Mouse (Mus musculus): ENCODE data around the gene Olfr1411.
A peak's percentile ranks its signal among the peaks of the same experiment; 100 is the strongest.

Olfr1411 gene

GRCm38 (mm10) chr1:92638736-92639135 is 44.5 kb downstream of the Olfr1411 start:
- DNase-seq (ENCODE audit: low spot score in 2 of 2), result no peak

DNA sequence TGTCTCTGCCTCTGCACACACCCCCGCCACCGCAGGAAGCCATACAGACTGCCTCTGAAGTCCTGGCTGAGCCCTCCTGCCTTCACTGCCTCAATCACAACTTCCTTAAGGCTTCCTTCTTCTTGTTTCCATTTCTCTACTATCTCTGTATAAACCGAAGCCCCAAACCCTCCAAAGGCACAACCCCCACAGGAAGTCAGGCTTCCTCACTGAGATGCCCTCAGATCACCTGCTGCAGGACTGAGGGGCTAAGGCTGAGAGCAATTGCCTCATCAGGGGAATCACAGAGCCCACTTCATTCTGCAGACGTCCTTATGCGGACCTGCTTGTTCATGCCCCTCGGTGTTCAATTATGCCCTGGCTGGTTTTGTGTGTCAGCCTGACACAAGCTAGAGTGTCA is 46.2 kb downstream of the Olfr1411 start:
- no peak for DNase-seq (ENCODE audit: low spot score in 2 of 2)

- DNase-seq (ENCODE audit: low spot score in 2 of 2), result peak; percentile 73 to 85
Measured at GRCm38 (mm10) chr1:92641514-92642272, 47.5 kb downstream of the Olfr1411 start, which contains the start of gene Cops9. Gene Cops9 (minus strand): TSS chr1:92641985.

- no peak for DNase-seq (ENCODE audit: low spot score in 2 of 2)
Measured at GRCm38 (mm10) chr1:92643691-92644090, 49.5 kb downstream of the Olfr1411 start.

GRCm38 (mm10) chr1:92644916-92645315 is 50.7 kb downstream of the Olfr1411 start:
- no peak for DNase-seq (ENCODE audit: low spot score in 2 of 2)

DNA sequence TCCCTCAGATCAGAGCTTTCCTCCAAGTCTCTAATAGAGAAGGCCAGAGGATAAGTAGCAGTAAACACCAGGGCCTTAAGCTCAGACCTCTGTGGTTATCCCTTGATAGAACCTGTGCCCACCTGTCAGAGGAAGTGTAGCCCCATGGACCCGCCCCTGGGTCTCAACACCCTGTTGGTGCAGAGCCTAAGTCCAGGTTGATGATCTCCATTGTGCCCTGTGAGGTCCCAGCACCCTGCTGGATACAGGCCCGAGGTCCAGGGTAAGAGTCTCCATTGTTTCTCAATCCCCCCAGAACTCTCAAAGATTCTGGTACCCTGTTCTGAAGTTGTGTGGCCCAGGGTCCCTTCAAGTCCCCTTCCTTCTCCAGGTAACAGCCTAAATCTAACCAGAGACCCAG is 51.9 kb downstream of the Olfr1411 start:
- DNase-seq (ENCODE audit: low spot score in 2 of 2), result no peak

DNA sequence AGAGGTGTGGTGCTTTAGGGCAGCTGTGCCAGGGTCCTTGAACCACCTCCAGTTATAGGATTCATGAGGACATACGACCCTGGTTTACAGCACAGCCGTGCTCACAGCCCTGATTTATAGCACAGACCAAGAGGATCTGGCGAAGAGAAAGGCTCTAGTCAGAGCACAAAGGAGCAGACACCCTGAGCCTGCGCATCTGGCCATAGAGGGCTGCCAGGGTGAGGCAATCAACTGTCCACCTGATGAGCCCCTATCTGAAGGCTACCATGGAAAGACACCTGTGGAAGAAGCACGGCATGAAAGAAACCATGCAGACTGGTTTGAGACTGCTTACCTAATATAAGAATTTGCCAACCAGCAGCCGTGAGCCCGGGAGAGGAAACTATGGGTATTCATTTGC is 52.4 kb downstream of the Olfr1411 start:
- DNase-seq (ENCODE audit: low spot score in 2 of 2), result no peak

GRCm38 (mm10) chr1:92647026-92647425 is 52.8 kb downstream of the Olfr1411 start:
- no peak for DNase-seq (ENCODE audit: low spot score in 2 of 2)
